Mouse (Mus musculus): ENCODE data around the gene Igf2bp2.

Gene Igf2bp2

GRCm38 (mm10) chr16:22149076-22149475, 14.0 kb downstream of the Igf2bp2 start:
- no peak for DNase-seq (ENCODE audit: low spot score)

DNA sequence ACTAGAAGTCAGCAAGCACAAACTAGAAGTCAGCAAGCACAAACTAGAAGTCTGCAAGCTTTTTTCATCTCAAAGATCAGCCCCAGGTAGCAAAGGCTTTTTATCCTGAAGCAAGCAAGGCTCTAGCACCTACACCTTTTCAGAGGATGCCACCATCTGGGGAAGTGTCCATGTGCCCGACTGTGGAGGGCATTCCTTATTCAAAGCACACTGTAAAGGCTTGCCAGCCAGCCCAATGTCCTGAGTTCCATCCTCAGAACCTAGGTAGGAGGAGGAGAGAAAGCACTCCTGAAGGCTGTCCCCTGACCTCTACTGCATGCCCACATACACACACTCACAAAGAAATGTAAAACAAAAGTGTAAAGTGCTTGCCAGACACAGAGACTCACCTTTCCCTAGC, 16.0 kb downstream of the Igf2bp2 start:
- DNase-seq (ENCODE audit: low spot score), result no peak

DNA sequence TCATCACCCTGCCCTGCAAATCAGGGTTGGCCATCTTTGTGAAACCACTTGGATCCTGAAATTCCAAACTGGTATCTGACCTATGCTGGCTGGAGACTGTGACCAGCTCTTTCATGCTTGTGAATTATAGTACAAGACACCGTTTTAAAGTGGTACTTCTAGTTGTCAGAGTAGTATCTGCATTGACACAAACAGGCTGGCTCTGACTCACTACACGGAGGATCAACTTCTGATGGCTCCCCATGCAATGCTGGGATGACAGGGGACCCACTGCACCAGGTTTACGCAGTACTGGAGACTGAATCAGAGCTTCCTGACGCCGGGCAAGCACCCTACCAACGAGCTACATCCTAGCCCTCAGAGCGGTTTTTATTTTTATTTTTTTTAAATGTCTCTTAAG, 17.0 kb downstream of the Igf2bp2 start:
- no peak for DNase-seq (ENCODE audit: low spot score)

DNA sequence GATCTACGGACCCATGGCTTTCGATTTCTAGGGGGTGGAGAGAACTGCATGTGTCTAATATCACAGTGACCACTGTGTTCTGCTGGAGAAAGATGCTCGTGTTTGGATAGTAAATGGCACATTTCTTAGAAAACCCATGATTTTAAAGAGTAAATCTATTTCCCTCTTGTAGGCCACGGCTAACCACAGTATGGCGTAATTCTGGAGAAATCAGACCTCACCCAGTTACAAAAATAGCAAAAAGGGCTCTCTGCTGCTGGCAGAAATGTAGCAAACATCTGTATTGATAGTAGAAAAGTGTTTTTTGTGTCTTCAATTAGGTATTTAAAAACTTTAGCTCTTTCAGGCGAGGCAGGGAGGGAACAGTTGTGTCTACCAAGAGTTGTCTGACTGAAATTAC, 18.6 kb downstream of the Igf2bp2 start:
- DNase-seq (ENCODE audit: low spot score), result no peak

- no peak for DNase-seq (ENCODE audit: low spot score)
Measured at GRCm38 (mm10) chr16:22140861-22141260, 22.2 kb downstream of the Igf2bp2 start.

GRCm38 (mm10) chr16:22139821-22140220, 23.3 kb downstream of the Igf2bp2 start:
- DNase-seq (ENCODE audit: low spot score), result no peak

DNA sequence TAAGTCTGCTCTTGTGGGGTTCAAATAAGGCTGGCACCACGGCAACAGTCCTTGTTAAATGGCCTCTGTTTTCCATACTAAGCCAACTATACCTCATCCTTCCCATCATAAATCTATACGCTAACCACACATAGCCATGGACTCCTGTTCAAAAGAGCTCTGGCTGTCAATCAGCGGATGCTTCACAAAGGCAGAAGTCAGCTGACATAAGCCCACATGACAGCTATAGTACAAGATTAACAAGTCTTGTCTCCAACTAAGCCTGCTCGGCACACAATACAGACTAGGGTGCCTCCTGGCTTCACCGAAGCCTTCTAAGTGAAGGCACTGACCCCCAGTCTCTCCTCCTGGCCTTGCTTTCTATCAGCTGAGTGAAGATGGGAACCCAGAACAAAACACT, 26.9 kb downstream of the Igf2bp2 start:
- DNase-seq (ENCODE audit: low spot score), result no peak

DNA sequence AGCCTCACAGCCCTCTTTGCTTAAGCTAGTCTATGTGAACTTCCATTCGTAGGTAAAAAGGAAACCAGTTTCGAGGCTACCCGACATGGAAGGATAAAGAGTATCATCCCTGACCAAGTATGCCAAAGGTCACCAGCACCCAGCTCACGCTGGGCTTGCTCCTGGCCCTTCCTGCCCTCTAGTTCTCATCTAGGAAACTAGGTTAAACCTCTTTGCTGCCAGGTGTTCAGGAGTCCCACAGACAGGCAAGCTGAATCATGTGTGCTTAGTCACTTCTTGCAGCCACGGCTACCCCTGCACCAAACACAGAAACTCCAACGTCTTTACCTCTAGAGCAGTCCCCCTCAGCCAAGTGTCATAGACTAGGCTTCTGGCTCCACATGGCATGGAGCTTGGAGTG, 31.8 kb downstream of the Igf2bp2 start:
- no peak for DNase-seq (ENCODE audit: low spot score)

DNA sequence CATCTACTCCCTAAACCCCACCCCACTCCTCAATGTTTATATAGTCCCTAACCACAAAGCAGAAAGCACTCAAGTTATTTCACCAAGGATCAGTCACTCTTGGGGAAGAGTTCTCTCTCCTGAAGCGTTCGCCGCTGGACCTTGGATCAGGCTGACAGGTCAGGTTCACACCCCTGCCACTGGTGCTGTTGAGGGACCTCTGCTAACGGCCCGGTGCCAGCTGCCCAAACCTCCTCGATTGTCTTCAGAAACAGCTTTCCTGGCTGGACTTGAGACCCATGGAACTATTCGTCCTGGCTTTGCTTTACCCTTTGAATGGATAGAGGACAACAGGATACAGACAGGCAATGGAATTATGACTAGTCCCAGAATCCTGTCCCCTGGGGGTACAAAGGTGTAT, 33.6 kb downstream of the Igf2bp2 start:
- DNase-seq (ENCODE audit: low spot score), result no peak

DNA sequence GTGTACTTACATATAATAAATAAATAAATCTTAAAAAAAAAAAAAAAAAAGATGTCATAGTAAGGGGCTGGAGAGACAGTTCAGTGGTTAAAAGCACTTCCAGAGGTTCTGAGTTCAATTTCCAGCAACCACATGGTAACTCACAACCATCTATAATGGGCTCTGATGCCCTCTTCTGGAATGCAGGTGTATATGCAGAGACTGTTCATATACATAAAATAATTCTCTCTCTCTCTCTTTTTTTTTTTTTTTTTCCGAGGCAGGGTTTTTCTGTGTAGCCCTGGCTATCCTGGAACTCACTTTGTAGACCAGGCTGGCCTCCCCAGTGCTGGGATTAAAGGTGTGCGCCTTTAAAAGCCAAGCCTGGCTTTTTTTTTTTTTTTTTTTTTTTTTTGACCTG, 34.5 kb downstream of the Igf2bp2 start:
- no peak for DNase-seq (ENCODE audit: low spot score)

DNA sequence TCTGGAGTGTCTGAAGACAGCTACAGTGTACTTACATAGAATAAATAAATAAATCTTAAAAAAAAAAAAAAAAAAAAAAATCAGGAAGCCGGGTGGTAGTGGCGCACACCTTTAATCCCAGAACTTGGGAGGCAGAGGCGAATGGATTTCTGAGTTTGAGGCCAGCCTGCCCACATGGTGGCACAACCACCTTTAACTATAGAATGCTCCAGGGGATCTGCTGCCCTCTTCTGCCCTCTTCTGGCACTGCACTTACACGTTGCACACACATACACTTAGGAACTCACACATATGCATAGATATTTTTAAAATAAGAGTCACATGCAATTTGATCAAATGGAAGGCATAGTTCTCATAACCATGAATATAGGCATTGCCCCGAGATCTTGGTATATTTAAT, 35.3 kb downstream of the Igf2bp2 start:
- DNase-seq (ENCODE audit: low spot score), result no peak

- no peak for DNase-seq (ENCODE audit: low spot score)
Measured at GRCm38 (mm10) chr16:22126936-22127335, 36.2 kb downstream of the Igf2bp2 start.

DNA sequence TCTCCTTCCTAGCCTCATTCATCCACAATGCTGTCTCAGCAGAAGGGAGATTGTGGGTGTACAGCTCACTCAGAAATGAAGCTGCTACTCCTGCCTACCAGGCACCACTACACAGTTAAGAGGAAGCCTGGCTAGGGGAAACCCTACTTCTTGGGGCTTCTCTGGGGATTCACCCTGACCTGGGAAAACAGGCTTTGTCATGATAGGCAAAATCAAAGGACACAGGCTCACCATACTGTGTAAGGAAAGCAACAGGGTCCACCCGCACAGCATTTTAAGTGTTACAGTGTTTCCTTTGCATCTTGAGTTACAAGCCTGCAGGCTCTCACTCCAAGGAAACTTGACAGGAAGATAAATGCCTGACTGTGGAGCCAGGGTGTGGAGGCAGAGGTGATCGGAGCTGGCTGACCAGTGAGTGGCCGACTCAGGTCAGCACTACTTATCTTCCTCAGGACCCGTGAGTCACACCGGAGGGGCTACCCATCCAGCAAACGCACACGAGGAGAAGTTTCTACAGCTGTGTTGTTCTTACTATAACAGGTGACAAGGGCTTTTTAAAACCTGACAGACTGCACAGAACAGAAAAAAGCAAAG, 38.7 kb downstream of the Igf2bp2 start:
- no peak for DNase-seq (ENCODE audit: low spot score)

DNA sequence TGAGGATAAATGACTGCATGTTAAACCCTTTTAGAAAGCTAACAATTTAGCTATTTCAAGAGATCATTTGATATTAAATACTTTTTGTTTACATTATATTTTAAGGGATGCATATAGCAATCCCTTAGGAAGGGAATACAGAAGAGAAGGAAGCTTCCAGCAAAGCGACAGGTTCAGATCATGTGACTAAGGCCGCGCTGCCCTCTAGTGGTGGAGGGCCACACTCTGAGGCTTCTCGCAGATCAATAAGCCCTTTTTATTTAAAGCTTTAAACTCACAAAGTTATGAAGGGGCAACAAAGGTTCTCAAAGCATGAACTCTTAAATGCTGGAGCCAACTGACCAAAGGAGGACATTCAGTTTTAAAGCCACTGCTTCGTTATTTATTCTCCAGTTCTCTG, 39.4 kb downstream of the Igf2bp2 start:
- peak; percentile 21 for DNase-seq (ENCODE audit: low spot score)

- DNase-seq (ENCODE audit: low spot score), result no peak
Measured at GRCm38 (mm10) chr16:22121109-22121508, 42.0 kb downstream of the Igf2bp2 start.

- DNase-seq (ENCODE audit: low spot score), result no peak
Measured at GRCm38 (mm10) chr16:22119524-22119923, 43.6 kb downstream of the Igf2bp2 start.

DNA sequence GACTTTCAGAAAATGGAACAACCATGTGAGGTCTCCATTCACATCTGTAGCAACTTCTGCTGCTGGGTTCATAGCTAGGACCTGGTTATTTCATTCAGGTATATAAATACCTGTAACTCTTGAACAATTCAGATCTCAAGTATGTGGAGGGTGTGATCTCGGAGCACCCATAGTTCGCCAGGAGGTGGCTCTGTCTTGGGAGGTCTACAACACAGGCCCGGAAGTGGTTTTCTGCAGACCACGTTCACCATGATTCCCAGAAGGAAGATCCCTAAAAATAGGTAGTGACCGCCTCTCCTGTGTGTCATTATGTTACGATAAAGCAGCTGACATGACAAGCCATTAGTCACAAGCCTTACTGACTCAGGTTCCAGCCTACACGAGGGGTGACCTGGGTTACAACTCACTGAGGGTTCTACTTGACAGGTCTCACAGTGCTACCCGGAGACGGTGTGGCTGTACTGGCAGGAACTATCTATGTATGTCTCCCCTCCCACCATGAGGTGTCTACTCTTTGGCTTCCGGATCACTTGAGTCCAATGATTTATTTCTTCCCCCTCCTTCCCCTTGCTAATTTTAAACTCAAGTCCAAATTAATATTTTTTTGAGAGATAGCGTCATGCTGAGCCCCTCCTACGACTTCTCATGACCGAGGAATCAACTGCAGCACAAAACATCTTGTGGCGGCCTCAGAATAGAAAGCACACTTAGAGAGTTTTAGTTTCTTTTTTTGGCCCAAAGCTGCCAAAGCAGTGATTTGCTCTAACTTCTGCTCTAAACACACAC, 44.2 kb downstream of the Igf2bp2 start:
- DNase-seq (ENCODE audit: low spot score), result no peak

DNA sequence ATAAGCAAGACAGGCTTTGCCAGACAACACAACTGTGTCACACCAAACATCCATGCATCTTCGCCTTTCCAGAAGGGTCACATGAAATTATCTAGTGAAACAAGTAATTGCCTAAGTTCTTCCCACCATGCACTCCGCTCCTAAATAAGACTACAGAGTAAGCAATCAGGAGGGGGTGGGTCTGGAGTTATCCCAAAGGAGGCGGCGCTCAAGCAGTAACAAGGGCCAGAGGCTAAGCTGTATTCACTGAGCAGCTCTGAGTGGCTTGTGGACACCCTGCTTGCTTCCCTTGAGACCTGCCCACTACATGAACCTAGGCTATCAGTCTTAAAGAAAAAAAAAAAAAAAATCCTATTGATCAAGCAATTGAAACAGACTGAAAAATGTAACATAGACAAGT, 44.9 kb downstream of the Igf2bp2 start:
- no peak for DNase-seq (ENCODE audit: low spot score)

DNA sequence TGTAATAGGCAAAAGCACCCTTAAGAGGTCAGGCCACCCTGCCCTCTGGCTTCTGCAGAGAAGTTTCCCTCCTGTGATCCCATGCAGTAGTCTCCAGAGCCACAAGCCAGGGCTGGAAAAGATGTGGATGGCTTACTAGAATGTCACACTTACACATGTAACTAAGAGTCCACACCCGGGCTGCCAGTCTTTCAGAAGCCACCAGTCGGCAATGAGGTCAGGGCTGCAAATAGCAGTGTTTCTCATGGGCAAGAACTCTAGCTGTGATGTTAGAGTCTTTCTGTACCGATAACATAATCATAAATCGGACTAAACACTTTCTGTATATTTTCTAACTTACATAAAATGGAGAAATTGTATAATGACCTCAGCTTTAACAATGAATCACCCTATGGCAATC, 46.4 kb downstream of the Igf2bp2 start:
- no peak for DNase-seq (ENCODE audit: low spot score)

GRCm38 (mm10) chr16:22116058-22116457, 47.0 kb downstream of the Igf2bp2 start:
- no peak for DNase-seq (ENCODE audit: low spot score)

GRCm38 (mm10) chr16:22110036-22110435, 53.1 kb downstream of the Igf2bp2 start:
- DNase-seq (ENCODE audit: low spot score), result no peak

GRCm38 (mm10) chr16:22109159-22109558, 53.9 kb downstream of the Igf2bp2 start:
- no peak for DNase-seq (ENCODE audit: low spot score)

- no peak for DNase-seq (ENCODE audit: low spot score)
Measured at GRCm38 (mm10) chr16:22107897-22108516, 55.1 kb downstream of the Igf2bp2 start.

Measured in urinary bladder, postnatal 10 days (tissue).